Mouse (Mus musculus) CH12.LX (cell line): Measurements from ENCODE around the gene Scamp5. TPM values are rescaled to one million over a fixed set of nuclear protein-coding genes. Genes with fewer than 3 reads are reported as not detected.

Experiments used
- DNase-seq: peaks from one replicate; pipeline ENCODE4 v3.0.0-alpha.2; 2013; ENCODE audit errors: extremely low read depth
- H3K27ac ChIP-seq: 2 replicates; pipeline ENCODE4 v1.5.1; 2012; ENCODE audit warnings: low read depth, mild to moderate bottlenecking, control low read depth, moderate library complexity; ENCODE audit not compliant: insufficient read depth
- H3K27me3 ChIP-seq: replicated peaks from 2 replicates; pipeline ENCODE3; 2012; ENCODE audit warnings: inconsistent platforms
- H3K36me3 ChIP-seq, 2 experiments: replicated peaks in 1 of 2; 2 replicates each; pipeline versions ENCODE3 to v1.6.1; 2012; ENCODE audit warnings: inconsistent platforms in 1 of 2, low read length in 1 of 2, mild to moderate bottlenecking in 1 of 2, mixed read lengths in 1 of 2, moderate library complexity in 1 of 2; ENCODE audit not compliant: control insufficient read depth in 1 of 2, insufficient read depth in 1 of 2
- H3K4me1 ChIP-seq, 2 experiments: 2 replicates each; pipeline ENCODE4 v1.6.1; 2012; ENCODE audit warnings: inconsistent platforms in 1 of 2, moderate library complexity in 1 of 2; ENCODE audit not compliant: insufficient read depth in 2 of 2, control insufficient read depth in 1 of 2
- H3K4me2 ChIP-seq: 2 replicates; pipeline ENCODE4 v1.6.1; 2012; ENCODE audit warnings: low read depth, mild to moderate bottlenecking, control low read depth; ENCODE audit not compliant: poor library complexity, insufficient read depth, severe bottlenecking
- H3K4me3 ChIP-seq, 3 experiments: fragments of 150-350 bp in 1 of 3; sonication (generic) in 1 of 3; replicated peaks in 1 of 3; 2 replicates each; pipeline versions ENCODE3 to v1.5.1; 2011 to 2012; ENCODE audit warnings: low read depth in 2 of 3, low read length in 2 of 3, mild to moderate bottlenecking in 2 of 3, moderate library complexity in 2 of 3, control low read depth in 1 of 3, improper control_type of control experiment in 1 of 3, inconsistent platforms in 1 of 3, mixed read lengths in 1 of 3; ENCODE audit not compliant: poor library complexity in 1 of 3
- H3K79me2 ChIP-seq: replicated peaks from 2 replicates; pipeline ENCODE4 v1.6.1; 2012; ENCODE audit warnings: mild to moderate bottlenecking, moderate library complexity; ENCODE audit not compliant: control insufficient read depth, poor library complexity, insufficient read depth, severe bottlenecking; ENCODE audit errors: extremely low read depth
- H3K9ac ChIP-seq: 2 replicates; pipeline ENCODE4 v1.6.1; 2012; ENCODE audit warnings: low read depth, mild to moderate bottlenecking, control low read depth, moderate library complexity; ENCODE audit not compliant: insufficient read depth
- H3K9me3 ChIP-seq: replicated peaks from 2 replicates; pipeline ENCODE3; 2012; ENCODE audit warnings: low read length, inconsistent platforms, mixed read lengths
- BHLHE40 ChIP-seq: IDR thresholded peaks from 2 replicates; pipeline ENCODE4 v1.6.1; 2011; ENCODE audit warnings: mild to moderate bottlenecking, low read depth, low read length, improper control_type of control experiment
- CHD1 ChIP-seq: IDR thresholded peaks from 2 replicates; pipeline ENCODE4 v1.6.1; 2012; ENCODE audit warnings: low read depth, low read length, improper control_type of control experiment, inconsistent platforms
- CHD2 ChIP-seq: IDR thresholded peaks from 2 replicates; pipeline ENCODE4 v1.6.1; 2011; ENCODE audit warnings: low read length, improper control_type of control experiment
- CTCF ChIP-seq, 2 experiments: IDR thresholded peaks in 1 of 2; conservative IDR thresholded peaks in 1 of 2; 2 replicates each; pipeline ENCODE4 v1.5.1; 2011 to 2012; ENCODE audit warnings: low read depth in 2 of 2, low read length in 2 of 2, improper control_type of control experiment in 1 of 2, inconsistent platforms in 1 of 2, mild to moderate bottlenecking in 1 of 2, moderate library complexity in 1 of 2
- E2F4 ChIP-seq: IDR thresholded peaks from 2 replicates; pipeline ENCODE4 v1.6.1; 2011; ENCODE audit warnings: low read depth, low read length, improper control_type of control experiment; ENCODE audit not compliant: insufficient replicate concordance
- ELF1 ChIP-seq: IDR thresholded peaks from 2 replicates; pipeline ENCODE4 v1.6.1; 2014; ENCODE audit warnings: low read depth, mild to moderate bottlenecking, inconsistent platforms, low read length, improper control_type of control experiment
- EP300 ChIP-seq: IDR thresholded peaks from 2 replicates; pipeline ENCODE4 v1.6.1; 2011; ENCODE audit warnings: low read length, improper control_type of control experiment
- ETS1 ChIP-seq: conservative IDR thresholded peaks from 2 replicates; pipeline ENCODE4 v1.6.1; 2012; ENCODE audit warnings: low read depth, mild to moderate bottlenecking, inconsistent platforms, low read length, improper control_type of control experiment, moderate library complexity
- GABPA ChIP-seq: IDR thresholded peaks from 2 replicates; pipeline ENCODE4 v1.6.1; 2012; ENCODE audit warnings: low read depth, low read length, improper control_type of control experiment, inconsistent platforms; ENCODE audit not compliant: insufficient replicate concordance
- HCFC1 ChIP-seq: IDR thresholded peaks from 2 replicates; pipeline ENCODE4 v1.6.1; 2012; ENCODE audit warnings: low read depth, mild to moderate bottlenecking, inconsistent platforms, low read length, improper control_type of control experiment
- IRF4 ChIP-seq: IDR thresholded peaks from 2 replicates; pipeline ENCODE4 v1.6.1; 2014; ENCODE audit warnings: low read depth, mild to moderate bottlenecking, inconsistent platforms, low read length, improper control_type of control experiment
- JUN ChIP-seq: IDR thresholded peaks from 2 replicates; pipeline ENCODE4 v1.6.1; 2011; ENCODE audit warnings: low read depth, mild to moderate bottlenecking, low read length, improper control_type of control experiment, moderate library complexity; ENCODE audit not compliant: insufficient read depth
- JUND ChIP-seq: conservative IDR thresholded peaks from 2 replicates; pipeline ENCODE4 v1.6.1; 2011; ENCODE audit warnings: low read depth, low read length, improper control_type of control experiment
- KAT2A ChIP-seq: IDR thresholded peaks from 2 replicates; pipeline ENCODE4 v1.6.1; 2012; ENCODE audit warnings: low read length, improper control_type of control experiment, inconsistent platforms; ENCODE audit not compliant: insufficient replicate concordance
- MAFK ChIP-seq: IDR thresholded peaks from 2 replicates; pipeline ENCODE4 v1.6.1; 2011; ENCODE audit warnings: low read length, improper control_type of control experiment; ENCODE audit not compliant: insufficient replicate concordance
- MAX ChIP-seq: IDR thresholded peaks from 2 replicates; pipeline ENCODE4 v1.6.1; 2011; ENCODE audit warnings: low read length, improper control_type of control experiment
- MAZ ChIP-seq: IDR thresholded peaks from 2 replicates; pipeline ENCODE4 v1.6.1; 2012; ENCODE audit warnings: low read depth, mild to moderate bottlenecking, inconsistent platforms, low read length, improper control_type of control experiment, moderate library complexity
- MEF2A ChIP-seq: IDR thresholded peaks from 2 replicates; pipeline ENCODE4 v1.6.1; 2014; ENCODE audit warnings: low read depth, mild to moderate bottlenecking, inconsistent platforms, low read length, improper control_type of control experiment, borderline replicate concordance
- MXI1 ChIP-seq: IDR thresholded peaks from 2 replicates; pipeline ENCODE4 v1.6.1; 2011; ENCODE audit warnings: mild to moderate bottlenecking, low read depth, low read length, improper control_type of control experiment
- MYC ChIP-seq: IDR thresholded peaks from 2 replicates; pipeline ENCODE4 v1.6.1; 2011; ENCODE audit warnings: low read depth, mild to moderate bottlenecking, improper control_type of control experiment, low read length
- NELFE ChIP-seq: IDR thresholded peaks from 2 replicates; pipeline ENCODE4 v1.6.1; 2011; ENCODE audit warnings: low read depth, low read length, improper control_type of control experiment
- NRF1 ChIP-seq: IDR thresholded peaks from 2 replicates; pipeline ENCODE4 v1.6.1; 2014; ENCODE audit warnings: low read depth, mild to moderate bottlenecking, inconsistent platforms, low read length, improper control_type of control experiment, moderate library complexity
- PAX5 ChIP-seq: IDR thresholded peaks from 2 replicates; pipeline ENCODE4 v1.6.1; 2012; ENCODE audit warnings: low read length, inconsistent platforms, mixed read lengths
- POLR2A ChIP-seq: IDR thresholded peaks from 2 replicates; pipeline ENCODE4 v1.6.1; 2011; ENCODE audit warnings: low read depth, mild to moderate bottlenecking, improper control_type of control experiment, low read length
- POLR2AphosphoS2 ChIP-seq: IDR thresholded peaks from 2 replicates; pipeline ENCODE4 v1.6.1; 2011; ENCODE audit warnings: low read depth, low read length, improper control_type of control experiment
- RAD21 ChIP-seq: IDR thresholded peaks from 2 replicates; pipeline ENCODE4 v1.6.1; 2011; ENCODE audit warnings: low read depth, mild to moderate bottlenecking, low read length, improper control_type of control experiment, moderate library complexity
- RCOR1 ChIP-seq: conservative IDR thresholded peaks from 2 replicates; pipeline ENCODE4 v1.6.1; 2012; ENCODE audit warnings: low read depth, mild to moderate bottlenecking, inconsistent platforms, low read length, improper control_type of control experiment
- SIN3A ChIP-seq: IDR thresholded peaks from 2 replicates; pipeline ENCODE4 v1.6.1; 2012; ENCODE audit warnings: low read length, improper control_type of control experiment, inconsistent platforms
- SMC3 ChIP-seq: IDR thresholded peaks from 2 replicates; pipeline ENCODE4 v1.6.1; 2011; ENCODE audit warnings: low read depth, low read length, improper control_type of control experiment
- TBP ChIP-seq: conservative IDR thresholded peaks from 2 replicates; pipeline ENCODE4 v1.6.1; 2011; ENCODE audit warnings: low read depth, low read length, improper control_type of control experiment
- TCF12 ChIP-seq: IDR thresholded peaks from 2 replicates; pipeline ENCODE4 v1.6.1; 2014; ENCODE audit warnings: low read depth, mild to moderate bottlenecking, inconsistent platforms, low read length, improper control_type of control experiment
- UBTF ChIP-seq: IDR thresholded peaks from 2 replicates; pipeline ENCODE4 v1.6.1; 2012; ENCODE audit warnings: low read depth, mild to moderate bottlenecking, inconsistent platforms, low read length, improper control_type of control experiment, moderate library complexity
- USF1 ChIP-seq: IDR thresholded peaks from 2 replicates; pipeline ENCODE4 v1.6.1; 2014; ENCODE audit warnings: low read depth, mild to moderate bottlenecking, inconsistent platforms, low read length, improper control_type of control experiment
- USF2 ChIP-seq: conservative IDR thresholded peaks from 2 replicates; pipeline ENCODE4 v1.6.1; 2011; ENCODE audit warnings: low read depth, low read length, improper control_type of control experiment
- ZC3H11A ChIP-seq: IDR thresholded peaks from 2 replicates; pipeline ENCODE4 v1.6.1; 2012; ENCODE audit warnings: low read depth, mild to moderate bottlenecking, inconsistent platforms, low read length, improper control_type of control experiment
- ZKSCAN1 ChIP-seq: IDR thresholded peaks from 2 replicates; pipeline ENCODE4 v1.6.1; 2012; ENCODE audit warnings: low read depth, inconsistent platforms, low read length, improper control_type of control experiment, borderline replicate concordance
- ZMIZ1 ChIP-seq: IDR thresholded peaks from 2 replicates; pipeline ENCODE4 v1.6.1; 2012; ENCODE audit warnings: low read depth, mild to moderate bottlenecking, inconsistent platforms, low read length, improper control_type of control experiment
- ZNF384 ChIP-seq: IDR thresholded peaks from 2 replicates; pipeline ENCODE4 v1.6.1; 2012; ENCODE audit warnings: low read depth, low read length, improper control_type of control experiment, inconsistent platforms
- dilution Hi-C: fragments of 300-500 bp; cut with MboI; formaldehyde crosslinking; loops from 2 replicates; pipeline ENCODE4 v1.14.3; 2020; ENCODE audit warnings: low sequenced_read_pairs; ENCODE audit not compliant: extremely low pct_unique_long_range_greater_than_20kb, extremely low pct_ligation_motif_present
- in situ Hi-C: fragments of 300-500 bp; cut with MboI; formaldehyde crosslinking; loops from 3 replicates; pipeline ENCODE4 v1.14.3; 2019; ENCODE audit warnings: low sequenced_read_pairs, low pct_ligation_motif_present, low pct_unique_long_range_greater_than_20kb, mixed read lengths
- polyA plus RNA-seq: library from polyadenylated mRNA; unstranded; fragments of >175 nt; gene quantifications from 2 replicates; pipeline ENCODE4 v1.2.1, GENCODE M21; 2012; ENCODE audit warnings: low read depth; ENCODE audit not compliant: insufficient read length
- total RNA-seq, 2 experiments: library from RNA; depleted of rRNA; stranded (reverse); fragments of 300-350 nt in 1 of 2; fragments of >200 nt in 1 of 2; gene quantifications; 2 replicates each; pipeline ENCODE4 v1.2.3; 2012 to 2014

The Scamp5 gene
- total and polyA plus RNA-seq, 3 experiments = 0.34 to 2.1 (median 0.99) TPM

DNA sequence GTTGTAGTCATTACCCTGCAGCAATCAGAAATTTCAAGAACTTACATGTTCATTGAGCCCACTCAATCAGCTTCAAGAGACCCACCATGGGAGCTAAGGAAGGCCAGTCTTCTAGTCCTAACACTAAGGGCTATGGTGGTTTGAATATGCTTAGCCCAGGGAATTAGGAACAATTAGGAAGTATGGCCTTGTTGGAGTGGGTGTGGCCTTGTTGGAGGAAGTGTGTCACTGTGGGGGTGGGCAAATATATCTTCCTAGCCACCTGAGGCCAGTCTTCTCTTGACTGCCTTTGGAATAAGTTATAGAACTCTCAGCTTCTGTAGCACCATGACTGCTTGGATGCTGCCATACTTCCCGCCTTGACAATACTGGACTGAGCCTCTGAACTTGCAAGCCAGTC, 27.2 kb downstream of the Scamp5 start:
- TF ChIP-seq CHD1 (no peak), POLR2AphosphoS2 (no peak), MYC (0 out of 2 replicates have a peak, but pooled peaks have one; percentile 45), JUN (no peak), MXI1 (no peak), MAX (no peak), KAT2A (no peak), ZNF384 (no peak), IRF4 (no peak), ZC3H11A (no peak), RCOR1 (no peak), RAD21 (no peak), NRF1 (no peak), NELFE (peak; percentile 60; the same call in 1 of the 2 replicates), JUND (no peak; the same call in 1 of the 2 replicates), TBP (peak; percentile 83), CTCF (conservative IDR thresholded peaks at IDR 0.05 in 1 of 2, IDR thresholded peaks at IDR 0.05 in 1 of 2; ENCODE audit: low read depth in 2 of 2, low read length in 2 of 2) (no peak), GABPA (no peak), ZKSCAN1 (no peak), UBTF (no peak), MEF2A (no peak), HCFC1 (peak; percentile 62; the same call in 1 of the 2 replicates), SMC3 (no peak), TCF12 (peak; percentile 62; the same call in 1 of the 2 replicates), E2F4 (no peak), USF2 (no peak), MAFK (no peak), ETS1 (no peak), BHLHE40 (no peak), ELF1 (peak; percentile 68), MAZ (no peak), POLR2A (peak; percentile 76), CHD2 (peak; percentile 64), PAX5 (no peak), ZMIZ1 (peak; percentile 32; the same call in 1 of the 2 replicates), SIN3A (no peak), USF1 (no peak), EP300 (no peak)
- TF ChIP-seq, all 38 proteins: peak for 9
- dilution Hi-C loops (no loop called here), in situ Hi-C loops (loop anchor here (10.0 kb wide), 1 partner anchor 64 kb away; the partner anchor contains the start of gene Rpp25)
- H3K79me2 ChIP-seq = no peaks in the 10 kb centered on the region
- peaks cover 0 to 26% of the 10 kb centered on the region in 2 experiments for H3K36me3 ChIP-seq
- DNase-seq = peak; percentile 67
- H3K27me3 ChIP-seq = peaks cover 3% of the 10 kb centered on the region
- H3K9ac ChIP-seq = peak overlapping the region; percentile 80
- peaks cover 8 to 27% of the 10 kb centered on the region in 2 experiments for H3K4me1 ChIP-seq
- peak overlapping the region; percentile 80 for H3K4me2 ChIP-seq
- peak overlapping the region; percentile 66 for H3K27ac ChIP-seq
- H3K4me3 ChIP-seq = peak overlapping the region; percentile 53 to 70 (median 56)
- H3K9me3 ChIP-seq = no peaks in the 10 kb centered on the region
